Mouse (Mus musculus) gastrocnemius, adult 8-10 months (tissue): Measurements from ENCODE around the gene Rbm46. TPM values are rescaled to one million over a fixed set of nuclear protein-coding genes. Genes with fewer than 3 reads are reported as not detected.

Experiments used
- DNase-seq, 2 experiments: peaks; one replicate each; pipeline ENCODE4 v3.0.0; 2022; ENCODE audit warnings: low spot score in 2 of 2
- total RNA-seq, 4 experiments: library from RNA; stranded (reverse); gene quantifications; 2 replicates each; pipeline ENCODE4 v1.2.4; 2022

Rbm46 gene
- under 1 TPM in 1 of 4 experiments, not detected in 3; 0.13 TPM for total RNA-seq

GRCm38 (mm10) chr3:82876372-82876739 lies at the start of gene Rbm46:
TSS of gene Rbm46 (minus strand) at chr3:82876483.
- DNase-seq: peak; percentile 50 to 63

GRCm38 (mm10) chr3:82915632-82916031 lies 39.3 kb upstream of the Rbm46 start:
- DNase-seq: no peak

- no peak for DNase-seq
Observed at GRCm38 (mm10) chr3:82908671-82909070, 32.4 kb upstream of the Rbm46 start.

GRCm38 (mm10) chr3:82904211-82904908 lies 28.1 kb upstream of the Rbm46 start:
- DNase-seq: no peak

GRCm38 (mm10) chr3:82903613-82904205 lies 27.4 kb upstream of the Rbm46 start, which contains the start of gene Lrat:
TSS of gene Lrat (minus strand) at chr3:82903973.
- no peak for DNase-seq

GRCm38 (mm10) chr3:82902757-82903612 lies 26.7 kb upstream of the Rbm46 start:
- no peak for DNase-seq

GRCm38 (mm10) chr3:82888842-82889241 lies 12.6 kb upstream of the Rbm46 start:
- no peak for DNase-seq

- DNase-seq: no peak
Observed at GRCm38 (mm10) chr3:82877258-82877657, 975 bp upstream of the Rbm46 start.

- DNase-seq: no peak
Observed at GRCm38 (mm10) chr3:82875671-82876371, 462 bp downstream of the Rbm46 start.

GRCm38 (mm10) chr3:82857414-82858077 lies 18.7 kb downstream of the Rbm46 start:
- no peak for DNase-seq

GRCm38 (mm10) chr3:82825165-82825564 lies 51.1 kb downstream of the Rbm46 start:
- DNase-seq: no peak

- no peak for DNase-seq
Observed at GRCm38 (mm10) chr3:82811851-82812250, 64.4 kb downstream of the Rbm46 start.

- no peak for DNase-seq
Observed at GRCm38 (mm10) chr3:82810334-82811120, 65.8 kb downstream of the Rbm46 start.

- DNase-seq: no peak
Observed at GRCm38 (mm10) chr3:82809769-82810168, 66.5 kb downstream of the Rbm46 start.

GRCm38 (mm10) chr3:82808323-82808911 lies 67.9 kb downstream of the Rbm46 start:
- no peak for DNase-seq

- DNase-seq: no peak
Observed at GRCm38 (mm10) chr3:82805291-82805690, 71.0 kb downstream of the Rbm46 start.

- DNase-seq: no peak
Observed at GRCm38 (mm10) chr3:82800470-82800843, 75.8 kb downstream of the Rbm46 start.

GRCm38 (mm10) chr3:82799735-82800469 lies 76.4 kb downstream of the Rbm46 start:
- no peak for DNase-seq

GRCm38 (mm10) chr3:82793656-82794055 lies 82.6 kb downstream of the Rbm46 start:
- DNase-seq: no peak
